Mouse (Mus musculus) adrenal gland, adult 18-20 months (tissue): ENCODE results near the gene Plpp2. TPM values are rescaled to one million over a fixed set of nuclear protein-coding genes. Genes with fewer than 3 reads are reported as not detected.

Experiments
- DNase-seq, 2 experiments: peaks; one replicate each; pipeline ENCODE4 v3.0.0; 2021 to 2022; ENCODE audit warnings: low spot score in 2 of 2
- microRNA-seq, 2 experiments: library from miRNA; unstranded; fragments of <30 nt; microRNA quantifications; one replicate each; pipeline ENCODE4 v1.2.0; 2021; ENCODE audit warnings: borderline number of aligned reads in 2 of 2
- total RNA-seq, 2 experiments: library from RNA; stranded (reverse); gene quantifications; 1 replicate in 1 of 2; 2 replicates in 1 of 2; pipeline ENCODE4 v1.2.3; 2021

The Plpp2 gene
- total RNA-seq, 2 experiments from 2014 or later, result 13.3 to 35.7 TPM

GRCm38 (mm10) chr10:79531593-79531992 lies 2.0 kb downstream of the Plpp2 start:
- no peak for DNase-seq

- no peak for DNase-seq
Observed at GRCm38 (mm10) chr10:79530721-79531120, 2.9 kb downstream of the Plpp2 start.

DNA sequence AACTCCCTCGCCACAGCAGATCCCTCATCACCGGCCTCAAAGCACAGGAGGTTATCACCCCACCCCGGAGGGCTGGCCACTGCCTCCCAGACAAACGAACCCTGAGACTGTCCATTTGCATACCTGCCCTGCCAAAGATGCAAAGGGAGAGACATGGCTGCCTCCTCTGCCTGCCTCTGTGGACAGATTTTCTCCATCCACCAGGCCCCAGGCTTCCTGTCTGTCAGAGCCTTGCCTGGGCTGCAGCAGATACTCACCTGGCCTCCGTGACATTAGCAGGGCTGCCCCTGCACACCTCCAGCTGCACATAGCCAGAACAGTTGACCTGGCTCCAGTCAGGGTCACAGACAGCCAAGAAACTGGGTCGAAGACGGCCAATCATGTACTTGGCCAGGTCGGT lies 3.4 kb downstream of the Plpp2 start:
- no peak for DNase-seq

DNA sequence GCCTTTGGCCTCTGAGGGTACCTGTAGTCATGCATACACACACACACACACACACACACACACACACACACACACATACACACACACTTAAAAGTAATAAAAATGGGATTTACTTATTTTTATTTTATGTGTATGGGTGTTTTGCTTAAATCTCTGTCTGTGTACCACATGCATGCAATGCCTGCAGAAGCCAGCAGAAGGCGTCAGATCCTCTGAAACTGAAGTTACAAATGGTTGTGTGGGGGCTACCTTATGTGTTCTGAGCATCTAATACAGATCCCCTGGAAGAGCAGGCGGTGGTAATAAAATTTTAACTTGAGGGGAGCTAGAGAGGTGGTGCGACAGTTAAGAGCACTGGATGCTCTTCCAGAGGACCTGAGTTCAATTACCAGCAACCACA lies 5.5 kb downstream of the Plpp2 start:
- DNase-seq, result no peak

DNA sequence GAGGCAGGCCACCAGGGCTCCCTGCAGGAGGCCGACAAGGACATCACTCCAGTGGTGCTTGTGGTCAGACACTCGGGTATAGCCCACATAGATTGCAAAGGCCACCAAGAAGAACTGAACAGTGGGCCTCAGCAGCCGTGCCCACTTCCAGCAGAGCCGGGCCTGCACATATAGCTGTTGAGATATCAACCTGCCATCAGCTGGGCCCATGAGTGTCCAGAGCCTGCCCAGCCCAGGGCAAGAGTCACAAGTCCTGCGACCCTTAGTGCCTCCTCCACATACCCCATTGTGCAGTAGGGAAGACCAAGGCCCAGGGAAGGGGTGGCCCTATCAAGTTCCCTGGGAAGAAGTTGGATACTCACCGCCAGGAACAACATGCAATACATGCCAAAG lies 6.1 kb downstream of the Plpp2 start:
- no peak for DNase-seq

- DNase-seq, result no peak
Observed at GRCm38 (mm10) chr10:79526661-79527452, 6.7 kb downstream of the Plpp2 start.

- DNase-seq, result no peak
Observed at GRCm38 (mm10) chr10:79525456-79526325, 7.9 kb downstream of the Plpp2 start.

DNA sequence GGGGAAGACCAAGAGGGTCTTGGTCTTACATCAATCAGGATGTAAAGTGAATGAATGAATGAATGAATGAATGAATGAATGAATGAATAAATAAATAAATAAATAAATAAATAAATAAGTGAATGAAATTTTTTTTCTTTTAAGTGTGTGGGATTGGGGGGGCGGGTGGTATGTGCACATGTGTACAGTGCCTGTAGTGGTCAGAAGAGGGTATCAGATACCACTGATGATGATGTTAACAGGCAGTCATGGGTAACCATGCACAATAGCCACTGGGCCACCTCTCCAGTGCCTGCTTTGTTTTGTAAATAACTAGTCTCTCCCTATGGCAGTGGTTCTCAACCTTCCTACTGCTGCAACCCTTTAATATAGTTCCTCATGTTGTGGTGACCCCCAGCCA lies 9.2 kb downstream of the Plpp2 start:
- DNase-seq, result no peak

GRCm38 (mm10) chr10:79506709-79507108 lies 26.9 kb downstream of the Plpp2 start:
- no peak for DNase-seq

- no peak for DNase-seq
Observed at GRCm38 (mm10) chr10:79502830-79503644, 30.6 kb downstream of the Plpp2 start.

- DNase-seq, result no peak
Observed at GRCm38 (mm10) chr10:79496701-79497288, 36.8 kb downstream of the Plpp2 start.

- no peak for DNase-seq
Observed at GRCm38 (mm10) chr10:79495886-79496285, 37.7 kb downstream of the Plpp2 start.

Small RNA genes lying within 50 kb of the gene (microRNA-seq; reads per million reads assigned to microRNA genes)
- 0.95 to 3.1 reads per million in 2 experiments for gene Mir6909

Other genes starting within 250 kb of the Plpp2 start
- gene Vmn2r82, start 177.3 kb downstream of the Plpp2 start, total RNA-seq, result not detected
- not detected for gene Vmn2r83, start 65.1 kb downstream of the Plpp2 start, total RNA-seq
- 10 to 100 TPM; 32.5 to 34.2 TPM for gene Mier2, start 21.4 kb upstream of the Plpp2 start, total RNA-seq
- not detected for gene Theg, start 53.5 kb upstream of the Plpp2 start, total RNA-seq
- gene C2cd4c, start 80.2 kb upstream of the Plpp2 start, total RNA-seq, result under 1 TPM; 0.07 to 0.13 TPM
- gene Shc2, start 104.1 kb upstream of the Plpp2 start, total RNA-seq, result 1 to 10 TPM; 3.3 to 5.9 TPM
- not detected for gene Odf3l2, start 111.9 kb upstream of the Plpp2 start, total RNA-seq
- not detected for gene Madcam1, start 130.8 kb upstream of the Plpp2 start, total RNA-seq
- gene Tpgs1, start 135.6 kb upstream of the Plpp2 start, total RNA-seq, result 10 to 100 TPM; 29.6 to 34.4 TPM
- 100 to 1,000 TPM in 1 of 2 experiments, 10 to 100 TPM in 1; 87.6 to 120 TPM for gene Cdc34, start 148.4 kb upstream of the Plpp2 start, total RNA-seq
- gene Gzmm, start 155.2 kb upstream of the Plpp2 start, total RNA-seq, result 1 to 10 TPM; 1.2 to 1.3 TPM
- 100 to 1,000 TPM; 618 to 637 TPM for gene Bsg, start 170.7 kb upstream of the Plpp2 start, total RNA-seq
- gene Hcn2, start 182.8 kb upstream of the Plpp2 start, total RNA-seq, result 1 to 10 TPM; 6.1 to 9.4 TPM
- gene Polrmt, start 212.8 kb upstream of the Plpp2 start, total RNA-seq, result 10 to 100 TPM; 53.0 to 59.0 TPM
- gene Fgf22, start 221.3 kb upstream of the Plpp2 start, total RNA-seq, result under 1 TPM in 1 of 2 experiments, not detected in 1; 0.13 TPM
- gene Rnf126, start 233.2 kb upstream of the Plpp2 start, total RNA-seq, result 10 to 100 TPM; 47.4 to 51.1 TPM
- gene Fstl3, start 243.5 kb upstream of the Plpp2 start, total RNA-seq, result 10 to 100 TPM; 11.0 to 28.5 TPM